Mouse (Mus musculus) midbrain, embryonic 16.5 days (tissue): ENCODE measurements around the gene Abcc1. TPM values are rescaled to one million over a fixed set of nuclear protein-coding genes. Genes with fewer than 3 reads are reported as not detected.

Experiments
- ATAC-seq: fragments of 200-750 bp; cut with Nextera tagmentation; 2 replicates; pipeline ENCODE4 v1.8.0; 2017; ENCODE audit warnings: moderate TSS enrichment
- H3K27ac ChIP-seq: fragments of 300-500 bp; sonication (generic); 2 replicates; pipeline ENCODE4 v1.5.1; 2014; ENCODE audit warnings: mild to moderate bottlenecking, low read length, mixed read lengths
- H3K27me3 ChIP-seq: fragments of 300-500 bp; sonication (generic); 2 replicates; pipeline ENCODE4 v1.6.1; 2014; ENCODE audit warnings: low read depth, low read length, mixed read lengths; ENCODE audit not compliant: control insufficient read depth, insufficient read depth
- H3K36me3 ChIP-seq: fragments of 300-500 bp; sonication (generic); 2 replicates; pipeline ENCODE4 v1.6.1; 2014; ENCODE audit warnings: mild to moderate bottlenecking, low read length, moderate library complexity, mixed read lengths; ENCODE audit not compliant: control insufficient read depth, insufficient read depth
- H3K4me1 ChIP-seq: fragments of 300-500 bp; sonication (generic); 2 replicates; pipeline ENCODE4 v1.6.1; 2014; ENCODE audit warnings: mild to moderate bottlenecking, low read length, mixed read lengths; ENCODE audit not compliant: control insufficient read depth, insufficient read depth
- H3K4me2 ChIP-seq: fragments of 300-500 bp; sonication (generic); 2 replicates; pipeline ENCODE4 v1.6.1; 2014; ENCODE audit warnings: mild to moderate bottlenecking, low read length, mixed read lengths
- H3K4me3 ChIP-seq: fragments of 300-500 bp; sonication (generic); 2 replicates; pipeline ENCODE4 v1.5.1; 2014; ENCODE audit warnings: low read depth, mild to moderate bottlenecking, low read length, moderate library complexity, mixed read lengths
- H3K9ac ChIP-seq: fragments of 300-500 bp; sonication (generic); 2 replicates; pipeline ENCODE4 v1.6.1; 2014; ENCODE audit warnings: low read depth, low read length, mixed read lengths
- H3K9me3 ChIP-seq: fragments of 300-500 bp; sonication (generic); replicated peaks from 2 replicates; pipeline ENCODE4 v1.6.1; 2014; ENCODE audit warnings: mild to moderate bottlenecking, low read length, mixed read lengths; ENCODE audit not compliant: control insufficient read depth, poor library complexity, severe bottlenecking
- WGBS: fragments of 180-500 bp; shearing (Covaris S2); extraction: QIAGEN DNeasy Blood & Tissue Kit; methylation state at CpG from one replicate; pipeline ENCODE4 v1.1.7; 2014; 5-methylcytosine and 5-hydroxymethylcytosine counted together
- polyA plus RNA-seq: library from polyadenylated mRNA; unstranded; fragments of >200 nt; fragmentation: Nextera tagmentation; extraction: Ambion mirVana; gene quantifications from 2 replicates; pipeline ENCODE4 v1.2.1, GENCODE M21; 2015

Abcc1 gene
- polyA plus RNA-seq, 1 experiment from 2014 or later: 9.3 TPM

DNA sequence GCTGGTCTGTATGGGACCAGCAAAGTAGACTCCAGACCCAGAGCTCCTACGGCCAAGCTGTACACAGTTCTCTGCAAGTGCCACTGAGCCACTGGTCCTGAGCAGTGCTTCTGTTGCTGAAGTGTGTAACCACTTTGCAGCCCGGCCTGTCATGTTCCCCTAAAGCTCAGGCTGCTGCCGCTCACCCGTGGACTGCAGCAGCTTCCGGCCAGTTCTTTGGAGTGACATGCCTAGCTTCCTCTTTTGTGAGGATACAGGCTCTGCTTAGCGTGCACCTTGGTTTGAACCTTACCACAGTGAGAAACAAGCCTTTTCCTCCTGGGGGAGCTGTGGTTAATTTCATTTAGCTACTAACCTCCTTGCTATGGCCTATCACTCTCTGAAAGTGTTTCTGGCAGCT is 77.7 kb downstream of the Abcc1 start:
- no peak overlapping the region for H3K4me3 ChIP-seq
- no peak overlapping the region for H3K27ac ChIP-seq
- H3K27me3 ChIP-seq: no peaks in the 10 kb centered on the region
- ATAC-seq: no peak
- no peak overlapping the region for H3K9ac ChIP-seq
- no peaks in the 10 kb centered on the region for H3K4me1 ChIP-seq
- 92% methylated on average over 6 of the region's 6 CpGs for WGBS
- H3K9me3 ChIP-seq: no peaks in the 10 kb centered on the region
- H3K4me2 ChIP-seq: no peak overlapping the region
- H3K36me3 ChIP-seq: peaks cover 10% of the 10 kb centered on the region; the same call in 1 of the 2 replicates

DNA sequence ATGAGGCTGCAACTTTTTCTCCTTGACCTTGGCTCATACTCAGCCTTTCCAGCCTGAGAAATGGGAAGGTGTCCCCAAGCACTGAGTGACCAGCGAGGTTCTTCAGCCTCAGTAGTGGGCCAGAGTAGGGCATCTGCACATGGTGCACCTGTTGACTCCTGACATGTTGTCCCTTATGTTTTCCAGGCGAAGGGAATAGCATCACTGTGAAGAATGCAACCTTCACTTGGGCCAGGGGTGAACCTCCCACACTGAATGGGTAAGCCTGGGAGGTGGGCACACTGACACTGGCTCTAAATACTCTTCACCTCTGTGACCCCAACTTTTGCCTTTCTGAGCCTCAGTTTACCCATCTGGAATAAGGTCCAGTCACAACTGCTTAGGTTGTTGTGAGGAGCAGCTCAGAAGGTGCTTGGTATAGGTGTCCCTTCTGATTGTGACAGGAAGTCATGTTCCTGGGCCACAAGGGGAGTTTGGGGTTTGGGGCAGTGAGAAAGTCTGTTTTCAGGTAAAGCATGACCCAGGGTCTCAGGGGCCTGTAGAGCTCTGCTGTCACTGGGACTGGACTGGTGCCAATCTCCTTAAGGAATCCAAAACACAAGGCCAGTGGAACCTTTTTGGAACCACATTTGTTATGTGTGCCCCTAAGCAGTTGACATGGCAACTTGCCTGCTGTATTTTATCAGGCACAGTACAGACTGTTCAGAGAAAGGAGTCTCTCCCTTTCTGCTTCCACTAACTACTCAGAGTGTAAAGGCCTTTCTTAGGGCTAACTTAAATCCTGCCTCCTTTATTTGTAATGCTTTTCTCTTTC is 78.7 kb downstream of the Abcc1 start:
- H3K27ac ChIP-seq: no peak overlapping the region
- H3K4me2 ChIP-seq: no peak overlapping the region
- peaks cover 10% of the 10 kb centered on the region; the same call in 1 of the 2 replicates for H3K36me3 ChIP-seq
- WGBS: 95% methylated on average over 2 of the region's 2 CpGs
- H3K27me3 ChIP-seq: no peaks in the 10 kb centered on the region
- no peak overlapping the region for H3K4me3 ChIP-seq
- H3K9me3 ChIP-seq: no peaks in the 10 kb centered on the region
- H3K4me1 ChIP-seq: no peaks in the 10 kb centered on the region
- H3K9ac ChIP-seq: no peak overlapping the region
- no peak for ATAC-seq

DNA sequence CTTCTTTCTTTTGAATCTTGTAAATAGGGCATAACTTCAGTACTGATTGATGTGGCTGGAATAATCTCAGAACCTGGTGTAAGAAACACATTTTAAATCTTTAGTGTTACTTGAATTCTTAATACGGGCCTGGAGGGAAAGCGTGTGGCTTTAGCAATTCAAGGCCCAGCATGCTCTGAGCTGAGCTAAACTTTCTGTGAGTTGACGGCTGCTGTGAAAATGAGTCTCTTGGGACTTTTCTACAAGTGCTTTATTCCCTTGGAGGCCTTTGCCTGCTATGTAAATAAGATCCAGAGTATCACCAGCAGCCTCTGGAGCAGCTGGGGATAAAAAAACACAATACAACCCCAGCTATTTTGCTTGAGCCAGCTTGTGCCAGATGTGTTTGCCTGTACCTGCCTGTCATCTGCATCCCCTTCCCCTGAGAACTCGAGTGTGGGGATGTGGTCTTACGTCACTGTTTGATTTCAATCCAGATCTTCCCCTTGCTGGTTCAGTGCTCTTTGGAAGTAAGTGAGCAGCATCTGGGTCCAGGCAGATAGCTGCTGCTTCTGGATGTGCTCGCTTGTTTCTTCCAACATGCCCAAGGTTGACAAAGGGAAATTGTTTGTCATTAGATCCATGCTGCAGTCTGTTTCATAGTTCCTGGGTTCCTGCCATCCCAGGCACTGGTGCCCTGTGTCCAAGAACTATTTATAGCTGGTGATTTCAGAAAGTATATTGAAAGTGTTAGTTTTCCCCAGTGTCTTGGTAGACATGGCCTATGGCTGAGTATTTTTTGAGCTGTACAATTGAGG is 82.9 kb downstream of the Abcc1 start:
- Histone ChIP-seq H3K4me2 (no peak overlapping the region), H3K9me3 (no peaks in the 10 kb centered on the region), H3K4me3 (no peak overlapping the region), H3K27ac (no peak overlapping the region), H3K4me1 (no peaks in the 10 kb centered on the region), H3K9ac (no peak overlapping the region), H3K27me3 (no peaks in the 10 kb centered on the region), H3K36me3 (peaks cover 14% of the 10 kb centered on the region; the same call in 1 of the 2 replicates)
- ATAC-seq: no peak
- 69% methylated on average over 6 of the region's 6 CpGs for WGBS

DNA sequence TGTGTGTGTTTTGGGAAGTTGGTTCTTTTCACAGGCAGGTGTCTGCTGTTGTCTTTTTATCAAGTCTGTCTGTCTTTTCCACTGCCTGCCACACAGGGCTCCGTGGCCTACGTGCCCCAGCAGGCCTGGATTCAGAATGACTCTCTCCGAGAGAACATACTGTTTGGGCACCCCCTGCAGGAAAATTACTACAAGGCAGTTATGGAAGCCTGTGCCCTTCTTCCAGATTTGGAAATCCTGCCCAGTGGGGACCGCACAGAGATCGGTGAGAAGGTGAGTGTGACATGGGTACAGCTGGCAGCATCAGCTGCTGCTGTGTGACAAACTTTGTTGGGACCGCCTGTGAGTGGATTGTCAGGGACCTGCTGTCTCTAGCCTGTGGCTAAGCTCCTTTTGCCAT is 83.8 kb downstream of the Abcc1 start:
- Histone ChIP-seq H3K27me3 (no peaks in the 10 kb centered on the region), H3K27ac (no peak overlapping the region), H3K9me3 (no peaks in the 10 kb centered on the region), H3K4me1 (no peaks in the 10 kb centered on the region), H3K4me2 (no peak overlapping the region), H3K4me3 (no peak overlapping the region), H3K9ac (no peak overlapping the region), H3K36me3 (peaks cover 10% of the 10 kb centered on the region; the same call in 1 of the 2 replicates)
- 72% methylated on average over 6 of the region's 6 CpGs for WGBS
- no peak for ATAC-seq

DNA sequence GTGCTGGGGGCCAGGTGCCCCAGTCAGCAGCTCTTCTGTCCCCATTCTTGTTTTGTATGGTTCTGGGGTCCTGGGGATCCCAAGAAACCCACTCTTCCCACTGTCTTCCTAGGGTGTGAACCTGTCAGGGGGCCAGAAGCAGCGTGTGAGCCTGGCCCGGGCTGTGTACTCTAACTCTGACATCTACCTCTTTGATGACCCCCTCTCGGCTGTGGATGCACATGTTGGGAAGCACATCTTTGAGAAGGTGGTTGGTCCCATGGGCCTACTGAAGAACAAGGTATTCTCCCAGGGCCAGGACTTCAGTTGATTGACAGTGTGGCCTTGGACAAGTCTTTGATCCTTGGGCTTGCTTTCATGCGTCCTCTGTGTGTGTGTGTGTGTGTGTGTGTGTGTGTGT is 86.0 kb downstream of the Abcc1 start:
- Histone ChIP-seq H3K4me1 (no peaks in the 10 kb centered on the region), H3K4me3 (no peak overlapping the region), H3K27me3 (no peaks in the 10 kb centered on the region), H3K27ac (no peak overlapping the region), H3K4me2 (no peak overlapping the region), H3K9ac (no peak overlapping the region), H3K9me3 (no peaks in the 10 kb centered on the region), H3K36me3 (peaks cover 10% of the 10 kb centered on the region; the same call in 1 of the 2 replicates)
- no peak for ATAC-seq
- 88% methylated on average over 4 of the region's 4 CpGs for WGBS

DNA sequence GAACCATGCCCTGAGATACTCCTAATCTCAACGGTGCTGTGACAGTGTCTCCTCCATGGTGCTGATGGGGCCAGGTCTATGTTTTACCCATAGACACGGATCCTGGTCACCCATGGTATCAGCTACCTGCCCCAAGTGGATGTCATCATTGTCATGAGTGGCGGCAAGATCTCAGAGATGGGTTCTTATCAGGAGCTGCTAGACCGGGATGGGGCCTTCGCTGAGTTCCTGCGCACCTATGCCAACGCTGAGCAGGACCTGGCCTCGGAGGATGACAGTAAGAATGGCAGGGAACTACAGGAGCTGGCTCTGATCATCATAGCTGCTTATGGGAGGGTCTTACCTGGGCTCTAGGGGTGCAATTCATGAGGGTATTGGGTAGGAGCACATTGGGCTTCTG is 86.9 kb downstream of the Abcc1 start:
- H3K27ac ChIP-seq: no peak overlapping the region
- H3K9me3 ChIP-seq: no peaks in the 10 kb centered on the region
- no peaks in the 10 kb centered on the region for H3K4me1 ChIP-seq
- H3K4me3 ChIP-seq: no peak overlapping the region
- no peak overlapping the region for H3K4me2 ChIP-seq
- no peak for ATAC-seq
- H3K36me3 ChIP-seq: peaks cover 8% of the 10 kb centered on the region; the same call in 1 of the 2 replicates
- WGBS: 94% methylated on average over 8 of the region's 8 CpGs
- no peak overlapping the region for H3K9ac ChIP-seq
- H3K27me3 ChIP-seq: no peaks in the 10 kb centered on the region

DNA sequence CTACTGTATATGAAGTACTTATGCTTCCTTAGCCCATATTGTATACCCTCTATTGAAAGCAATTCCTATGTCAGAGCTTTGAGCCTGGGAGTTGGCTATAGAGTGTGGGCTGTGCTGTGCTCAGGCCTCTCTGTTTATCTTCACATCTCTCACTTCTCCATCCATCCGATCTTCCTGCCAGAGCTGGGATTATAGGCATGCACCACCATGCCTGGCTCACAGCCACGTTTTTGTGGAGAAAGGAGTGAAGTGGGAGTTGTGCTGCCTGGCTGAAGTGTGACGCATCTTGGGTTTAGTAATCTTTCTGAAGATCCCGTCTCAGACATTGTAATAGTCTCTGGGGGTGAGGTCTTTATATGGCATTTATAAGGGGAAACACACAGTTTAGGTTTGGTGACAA is 88.5 kb downstream of the Abcc1 start:
- no peak overlapping the region for H3K4me3 ChIP-seq
- no peak for ATAC-seq
- 85% methylated on average over 4 of the region's 4 CpGs for WGBS

DNA sequence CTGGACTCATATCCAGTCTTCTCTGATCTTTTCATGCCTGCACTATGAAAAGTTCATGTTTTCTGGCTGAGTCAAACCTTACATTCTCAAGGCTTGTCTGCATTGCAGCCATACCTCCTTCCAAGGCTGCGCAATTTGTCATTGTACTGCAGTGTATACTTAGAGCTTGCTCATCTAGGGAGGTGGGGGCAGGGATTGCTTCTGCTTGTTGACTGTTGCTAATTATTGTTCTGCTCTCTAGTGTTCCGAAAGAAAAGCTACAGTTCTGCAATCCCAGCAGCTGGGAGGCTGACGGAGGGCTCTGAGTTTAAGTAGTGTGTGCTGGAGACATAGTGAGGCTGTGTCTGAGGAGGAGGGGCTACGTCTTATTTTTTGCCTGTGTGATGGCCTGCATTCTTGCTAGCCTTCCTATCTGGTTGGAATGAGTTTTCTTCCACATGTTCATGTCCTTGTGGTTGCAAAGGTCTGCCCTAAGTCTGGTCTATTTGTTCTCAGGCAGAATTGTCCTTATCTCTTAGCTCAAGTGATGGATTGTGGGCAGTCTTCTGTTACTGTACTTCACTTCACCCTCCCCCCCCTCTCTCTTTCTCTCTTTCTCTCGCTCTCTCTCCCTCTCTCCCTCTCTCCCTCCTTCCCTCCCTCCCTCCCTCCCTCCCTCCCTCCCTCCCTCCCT is 90.2 kb downstream of the Abcc1 start:
- Histone ChIP-seq H3K27ac (no peak overlapping the region), H3K4me1 (no peaks in the 10 kb centered on the region), H3K9ac (no peak overlapping the region), H3K9me3 (no peaks in the 10 kb centered on the region), H3K4me3 (no peak overlapping the region), H3K27me3 (no peaks in the 10 kb centered on the region), H3K4me2 (no peak overlapping the region), H3K36me3 (peaks cover 2% of the 10 kb centered on the region; the same call in 1 of the 2 replicates)
- no peak for ATAC-seq
- WGBS: 72% methylated on average over 5 of the region's 5 CpGs

More for the DNA sequence above, 88.5 kb downstream of the Abcc1 start:
- Histone ChIP-seq H3K4me1 (no peaks in the 10 kb centered on the region), H3K9ac (no peak overlapping the region), H3K27ac (no peak overlapping the region), H3K4me2 (no peak overlapping the region), H3K9me3 (no peaks in the 10 kb centered on the region), H3K36me3 (peaks cover 5% of the 10 kb centered on the region; the same call in 1 of the 2 replicates), H3K27me3 (no peaks in the 10 kb centered on the region)
